Mouse (Mus musculus) liver, embryonic 16.5 days (tissue): ENCODE measurements around the gene Rpe65. TPM values are rescaled to one million over a fixed set of nuclear protein-coding genes. Genes with fewer than 3 reads are reported as not detected.

Experiments used
- ATAC-seq: fragments of 200-750 bp; cut with Nextera tagmentation; 2 replicates; pipeline ENCODE4 v1.8.0; 2017; ENCODE audit warnings: low read depth, mild to moderate bottlenecking, moderate number of reproducible peaks, moderate library complexity
- H3K27ac ChIP-seq: fragments of 300-500 bp; sonication (generic); 2 replicates; pipeline ENCODE4 v1.5.1; 2014; ENCODE audit warnings: mild to moderate bottlenecking, low read length
- H3K27me3 ChIP-seq: fragments of 300-500 bp; sonication (generic); 2 replicates; pipeline ENCODE4 v1.6.1; 2014; ENCODE audit warnings: low read depth, low read length, mixed read lengths; ENCODE audit not compliant: control insufficient read depth, insufficient read depth
- H3K36me3 ChIP-seq: fragments of 300-500 bp; sonication (generic); 2 replicates; pipeline ENCODE4 v1.6.1; 2014; ENCODE audit warnings: mild to moderate bottlenecking; ENCODE audit not compliant: control insufficient read depth, insufficient read depth
- H3K4me1 ChIP-seq: fragments of 300-500 bp; sonication (generic); 2 replicates; pipeline ENCODE4 v1.6.1; 2014; ENCODE audit warnings: low read depth, low read length, mixed read lengths; ENCODE audit not compliant: control insufficient read depth
- H3K4me2 ChIP-seq: fragments of 300-500 bp; sonication (generic); 2 replicates; pipeline ENCODE4 v1.6.1; 2014; ENCODE audit warnings: low read depth, low read length, mixed read lengths
- H3K4me3 ChIP-seq: fragments of 300-500 bp; sonication (generic); 2 replicates; pipeline ENCODE4 v1.5.1; 2014; ENCODE audit warnings: low read depth, mild to moderate bottlenecking, low read length
- H3K9ac ChIP-seq: fragments of 300-500 bp; sonication (generic); 2 replicates; pipeline ENCODE4 v1.6.1; 2014; ENCODE audit warnings: low read depth, low read length
- H3K9me3 ChIP-seq: fragments of 300-500 bp; sonication (generic); replicated peaks from 2 replicates; pipeline ENCODE4 v1.6.1; 2016; ENCODE audit warnings: low read length; ENCODE audit not compliant: control insufficient read depth
- WGBS: fragments of 180-500 bp; shearing (Covaris S2); extraction: QIAGEN DNeasy Blood & Tissue Kit; methylation state at CpG from one replicate; pipeline ENCODE4 v1.1.7; 2014; ENCODE audit not compliant: insufficient replicate concordance; 5-methylcytosine and 5-hydroxymethylcytosine counted together
- polyA plus RNA-seq: library from polyadenylated mRNA; unstranded; fragments of >200 nt; fragmentation: Nextera tagmentation; extraction: Ambion mirVana; gene quantifications from 2 replicates; pipeline ENCODE4 v1.2.1, GENCODE M21; 2015

Gene Rpe65
- polyA plus RNA-seq = not detected in 2 replicates

GRCm38 (mm10) chr3:159598875-159599274 lies at the start of gene Rpe65:
Gene Rpe65, plus strand, starts transcription at chr3:159599175.
- Histone ChIP-seq H3K27me3 (no peaks in the 10 kb centered on the region), H3K9me3 (no peaks in the 10 kb centered on the region), H3K9ac (no peak within 1 kb of the TSS), H3K27ac (no peak within 1 kb of the TSS), H3K4me3 (no peak within 1 kb of the TSS), H3K4me2 (no peak within 1 kb of the TSS), H3K4me1 (no peaks in the 10 kb centered on the region), H3K36me3 (no peaks in the 10 kb centered on the region)
- no peak for ATAC-seq
- 67% methylated on average over 1 of the region's 1 CpGs for WGBS

GRCm38 (mm10) chr3:159550224-159550623 lies 48.8 kb upstream of the Rpe65 start:
- Histone ChIP-seq H3K9me3 (no peaks in the 10 kb centered on the region), H3K27ac (no peak overlapping the region), H3K4me1 (no peaks in the 10 kb centered on the region), H3K4me2 (no peak overlapping the region), H3K4me3 (no peak overlapping the region), H3K9ac (no peak overlapping the region), H3K36me3 (no peaks in the 10 kb centered on the region), H3K27me3 (no peaks in the 10 kb centered on the region)
- no peak for ATAC-seq

- ATAC-seq = no peak
- no peaks in the 10 kb centered on the region for H3K36me3 ChIP-seq
- H3K27me3 ChIP-seq = no peaks in the 10 kb centered on the region
- H3K9me3 ChIP-seq = no peaks in the 10 kb centered on the region
- no peak overlapping the region for H3K27ac ChIP-seq
- no peaks in the 10 kb centered on the region for H3K4me1 ChIP-seq
- 59% methylated on average over 1 of the region's 1 CpGs for WGBS
- H3K9ac ChIP-seq = no peak overlapping the region
- H3K4me2 ChIP-seq = no peak overlapping the region
- H3K4me3 ChIP-seq = no peak overlapping the region
These were observed 16.0 kb downstream of the Rpe65 start for GRCm38 (mm10) chr3:159614977-159615376.

GRCm38 (mm10) chr3:159621026-159621425 lies 22.1 kb downstream of the Rpe65 start:
- no peak overlapping the region for H3K9ac ChIP-seq
- no peak overlapping the region for H3K27ac ChIP-seq
- H3K9me3 ChIP-seq = no peaks in the 10 kb centered on the region
- H3K4me2 ChIP-seq = no peak overlapping the region
- WGBS = 25% methylated on average over 1 of the region's 1 CpGs
- no peaks in the 10 kb centered on the region for H3K36me3 ChIP-seq
- no peaks in the 10 kb centered on the region for H3K27me3 ChIP-seq
- no peak overlapping the region for H3K4me3 ChIP-seq
- no peaks in the 10 kb centered on the region for H3K4me1 ChIP-seq
- no peak for ATAC-seq

- Histone ChIP-seq H3K4me1 (no peaks in the 10 kb centered on the region), H3K27ac (no peak overlapping the region), H3K4me3 (no peak overlapping the region), H3K27me3 (no peaks in the 10 kb centered on the region), H3K9me3 (no peaks in the 10 kb centered on the region), H3K4me2 (no peak overlapping the region), H3K36me3 (no peaks in the 10 kb centered on the region), H3K9ac (no peak overlapping the region)
- 58% methylated on average over 1 of the region's 1 CpGs for WGBS
- ATAC-seq = no peak
These were observed 25.0 kb downstream of the Rpe65 start for GRCm38 (mm10) chr3:159624010-159624409.

- no peak overlapping the region for H3K27ac ChIP-seq
- 52% methylated on average over 1 of the region's 1 CpGs for WGBS
- no peaks in the 10 kb centered on the region for H3K36me3 ChIP-seq
- no peak overlapping the region for H3K4me2 ChIP-seq
- no peak overlapping the region for H3K4me3 ChIP-seq
- H3K9ac ChIP-seq = no peak overlapping the region
- no peaks in the 10 kb centered on the region for H3K9me3 ChIP-seq
- no peaks in the 10 kb centered on the region for H3K4me1 ChIP-seq
- no peaks in the 10 kb centered on the region for H3K27me3 ChIP-seq
- no peak for ATAC-seq
These were observed 61.8 kb downstream of the Rpe65 start for GRCm38 (mm10) chr3:159660741-159661140.

DNA sequence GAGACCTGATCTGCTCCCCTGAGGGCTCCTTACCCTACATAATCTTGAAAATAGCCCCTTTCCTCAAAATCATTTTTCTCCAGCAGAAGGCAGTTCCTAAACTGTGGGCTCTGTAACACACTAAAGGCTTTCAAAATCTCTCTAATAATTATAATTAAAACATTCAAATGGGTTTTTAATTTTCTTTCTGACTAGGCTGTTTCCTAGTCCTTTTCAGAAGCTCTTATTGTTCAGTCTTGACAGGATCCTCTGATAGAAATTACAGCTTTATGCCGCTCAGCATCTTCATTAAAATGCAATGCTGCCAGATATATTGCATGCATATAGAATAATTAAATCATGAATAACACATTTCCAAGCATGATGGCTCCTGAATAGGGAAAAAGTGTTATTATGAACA lies 64.4 kb downstream of the Rpe65 start:
- ATAC-seq = no peak
- H3K27ac ChIP-seq = no peak overlapping the region

More for the DNA sequence above, 64.4 kb downstream of the Rpe65 start:
- H3K4me1 ChIP-seq = no peaks in the 10 kb centered on the region
- WGBS = 66% methylated on average over 1 of the region's 1 CpGs
- H3K27me3 ChIP-seq = no peaks in the 10 kb centered on the region
- no peak overlapping the region for H3K9ac ChIP-seq
- H3K4me2 ChIP-seq = no peak overlapping the region
- no peaks in the 10 kb centered on the region for H3K9me3 ChIP-seq
- H3K36me3 ChIP-seq = no peaks in the 10 kb centered on the region
- H3K4me3 ChIP-seq = no peak overlapping the region

Other genes starting within 250 kb of the Rpe65 start
- 22.8 and 25.8 TPM in 2 replicates for gene Depdc1a, start 103.7 kb upstream of the Rpe65 start, polyA plus RNA-seq
- 7.5 and 8.0 TPM in 2 replicates for gene Wls, start 240.5 kb downstream of the Rpe65 start, polyA plus RNA-seq